Mouse (Mus musculus) liver, adult 2 months (tissue): ENCODE results near the gene Trappc2l.

Source experiments
- CTCF ChIP-seq: fragments of 200-500 bp; IDR thresholded peaks from 2 replicates; pipeline ENCODE4 v1.5.1; 2011; ENCODE audit warnings: low read depth, low read length, control low read depth
- POLR2A ChIP-seq: fragments of 200-500 bp; IDR thresholded peaks from 2 replicates; pipeline ENCODE4 v1.6.1; 2011; ENCODE audit warnings: low read length, control low read depth; ENCODE audit not compliant: insufficient read depth; ENCODE audit errors: extremely low read depth

DNA sequence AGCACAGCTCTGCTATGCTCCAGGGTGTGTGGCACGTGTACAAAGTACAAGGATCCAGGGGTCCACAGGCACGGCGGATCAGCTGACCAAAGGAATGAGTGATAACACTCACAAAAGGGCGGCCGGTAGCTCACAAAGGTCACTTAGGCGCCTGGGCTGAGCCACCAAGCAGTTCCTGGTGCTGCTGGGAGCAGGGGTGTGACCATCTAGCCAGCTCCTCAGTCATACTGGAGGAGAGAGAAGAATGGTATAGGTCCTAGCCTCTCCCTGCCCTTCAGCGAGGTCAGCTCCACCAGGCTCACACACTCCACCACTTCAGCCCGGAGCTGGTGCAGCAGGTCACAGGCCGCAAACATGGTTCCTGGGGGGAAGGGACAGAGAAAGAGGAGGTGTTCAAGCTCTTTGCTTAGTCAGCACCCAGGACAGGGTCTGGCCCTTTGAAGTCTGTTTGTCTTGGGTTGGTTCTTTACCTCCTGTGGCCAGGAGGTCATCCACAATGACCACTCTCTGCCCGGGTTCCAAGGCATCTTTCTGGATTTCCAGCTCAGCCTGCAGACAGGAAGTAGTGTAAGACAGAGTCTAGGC, 36.7 kb upstream of the Trappc2l start:
- TF ChIP-seq POLR2A, result no peak
- TF ChIP-seq CTCF, result no peak
